Mouse (Mus musculus) frontal cortex, postnatal 36 days (tissue): ENCODE measurements around the gene Ngp.
"Not testable (repeated sequence)": the region's sequence is repeated elsewhere in the genome, so short reads cannot be mapped to it uniquely, and the experiment has no call there.

Experiments used
- DNase-seq, 2 experiments: peaks; one replicate each; pipeline ENCODE4 v3.0.0; 2022; ENCODE audit warnings: low spot score in 2 of 2

Gene Ngp

DNA sequence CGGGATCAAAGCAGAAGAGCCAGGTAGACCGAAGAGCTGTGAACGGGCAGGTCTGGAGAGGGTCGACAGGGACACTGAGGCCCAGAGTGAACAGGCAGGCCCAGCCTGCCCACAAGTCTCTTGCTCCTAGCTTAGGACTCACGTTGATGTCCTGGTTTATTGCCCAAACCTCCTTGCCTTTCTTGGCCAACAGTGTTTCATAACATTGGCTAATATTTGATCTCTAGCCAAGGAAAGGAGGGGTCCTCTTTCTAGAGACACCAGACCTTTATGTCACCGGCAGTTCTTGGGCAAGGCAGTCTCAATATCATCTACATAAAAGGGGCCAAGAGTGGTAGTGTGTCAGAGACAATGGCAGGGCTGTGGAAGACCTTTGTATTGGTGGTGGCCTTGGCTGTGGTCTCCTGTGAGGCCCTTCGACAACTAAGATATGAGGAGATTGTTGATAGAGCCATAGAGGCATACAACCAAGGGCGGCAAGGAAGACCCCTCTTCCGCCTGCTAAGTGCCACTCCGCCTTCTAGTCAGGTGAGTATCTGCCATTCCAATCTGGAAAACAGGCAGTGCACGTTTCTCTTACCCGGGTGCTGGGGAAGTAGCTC lies at the start of gene Ngp:
TSS of gene Ngp (plus strand) at position 237 of the 602 bp plus-strand sequence.
- no peak for DNase-seq

DNA sequence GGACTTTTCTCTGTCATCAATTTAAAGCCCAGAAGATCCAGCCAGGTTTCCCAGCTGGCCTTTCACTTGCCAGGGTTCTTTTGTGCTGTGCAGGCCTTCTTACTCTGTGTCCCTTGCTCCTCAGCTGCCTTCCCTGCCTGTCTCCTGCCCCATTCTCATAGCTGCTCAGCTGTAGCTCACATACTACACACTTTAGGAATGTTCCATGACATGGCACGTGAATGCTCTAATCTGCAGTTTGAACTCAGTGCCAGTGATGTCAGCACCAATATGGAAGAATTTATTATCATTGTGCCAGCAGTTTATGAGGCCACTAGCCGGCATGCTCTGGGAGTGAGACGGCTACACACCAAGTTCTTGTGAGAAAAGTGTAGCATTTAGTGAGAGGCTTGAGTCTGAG lies 49.7 kb upstream of the Ngp start:
- DNase-seq: no peak

DNA sequence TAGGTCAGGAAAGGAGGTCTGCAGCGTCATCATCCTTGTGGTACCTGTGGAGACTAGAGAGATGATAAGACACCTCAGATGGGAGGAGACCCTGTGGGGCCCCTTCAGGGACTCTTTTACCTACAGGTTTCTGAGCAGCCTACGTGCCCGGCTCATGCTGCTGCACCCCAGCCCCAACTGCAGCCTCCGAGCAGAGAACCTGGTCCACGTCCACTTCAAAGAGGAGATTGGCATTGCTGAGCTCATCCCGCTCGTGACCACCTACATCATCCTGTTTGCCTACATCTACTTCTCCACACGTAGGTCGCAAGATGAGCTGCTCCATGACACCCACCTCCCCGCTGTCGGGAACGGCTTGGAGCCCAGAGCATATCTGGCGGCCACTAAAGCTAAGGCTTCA lies 45.7 kb upstream of the Ngp start:
- no peak for DNase-seq

DNA sequence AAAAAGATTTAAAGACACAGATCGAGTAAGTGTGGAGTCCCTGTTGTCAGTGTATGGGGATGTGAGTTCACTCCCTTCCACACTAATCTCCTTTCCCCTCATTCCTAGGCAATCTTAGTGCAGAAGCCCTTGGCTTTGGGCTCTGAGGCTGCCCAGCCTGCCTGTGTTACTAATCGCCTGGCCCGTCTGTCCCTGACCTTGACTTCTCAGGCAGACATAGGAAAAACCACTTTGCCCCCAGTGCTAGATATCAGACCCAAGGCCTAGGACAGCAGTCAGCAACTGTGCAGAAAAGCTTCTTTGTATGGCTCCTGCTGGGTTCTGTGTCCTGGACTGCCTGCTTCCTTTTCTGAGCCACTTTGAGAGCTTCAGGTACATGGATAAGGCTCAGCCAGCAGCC lies 43.9 kb upstream of the Ngp start:
- no peak for DNase-seq

DNA sequence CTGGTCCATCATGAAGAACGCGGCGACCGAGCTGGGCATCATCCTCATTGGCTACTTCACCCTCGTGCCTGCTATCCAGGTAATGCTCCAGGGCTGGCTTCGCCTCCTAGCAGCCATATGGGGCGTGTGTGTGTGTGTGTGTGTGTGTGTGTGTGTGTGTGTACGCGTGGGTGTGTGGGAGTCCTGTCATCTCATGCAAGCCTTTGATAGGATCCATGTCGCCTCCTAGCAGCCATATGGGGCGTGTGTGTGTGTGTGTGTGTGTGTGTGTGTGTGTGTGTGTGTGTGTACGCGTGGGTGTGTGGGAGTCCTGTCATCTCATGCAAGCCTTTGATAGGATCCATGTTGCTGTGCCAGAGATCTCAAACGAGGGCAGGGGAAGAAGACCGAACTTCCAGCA lies 41.9 kb upstream of the Ngp start:
- DNase-seq: peak in 1 of 2 experiments; percentile 47

DNA sequence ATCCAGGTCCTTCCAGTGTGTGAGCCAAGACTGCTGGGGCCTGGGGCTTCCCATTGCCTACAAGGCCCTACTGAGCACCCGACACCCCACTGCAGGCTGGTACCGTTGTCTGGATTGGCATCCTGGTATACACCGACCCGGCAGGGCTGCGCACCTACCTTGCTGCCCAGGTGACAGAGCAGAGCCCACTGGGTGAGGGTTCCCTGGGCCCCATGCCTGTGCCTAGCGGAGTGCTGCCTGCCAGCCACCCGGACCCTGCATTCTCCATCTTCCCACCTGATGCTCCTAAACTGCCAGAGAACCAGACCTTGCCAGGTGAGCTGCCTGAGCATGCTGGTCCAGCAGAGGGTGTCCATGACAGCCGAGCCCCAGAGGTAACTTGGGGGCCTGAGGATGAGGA lies 40.2 kb upstream of the Ngp start:
- no peak for DNase-seq

DNA sequence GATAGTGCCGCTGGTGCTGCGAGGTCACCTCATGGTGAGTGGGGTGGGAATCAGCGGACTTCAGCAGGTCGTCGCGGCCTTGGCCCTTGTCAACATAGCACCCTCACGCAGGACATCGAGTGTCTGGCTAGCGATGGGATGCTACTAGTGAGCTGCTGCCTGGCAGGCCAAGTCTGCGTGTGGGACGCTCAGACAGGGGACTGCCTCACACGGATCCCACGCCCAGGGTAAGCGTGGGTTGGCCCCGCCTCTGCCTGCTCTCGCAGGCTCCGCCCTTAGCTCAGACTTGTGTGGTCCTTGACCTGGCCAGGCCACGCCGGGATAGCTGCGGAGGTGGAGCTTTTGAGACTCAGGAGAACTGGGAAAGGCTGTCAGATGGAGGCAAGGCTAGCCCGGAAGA lies 38.9 kb upstream of the Ngp start:
- DNase-seq: no peak

DNA sequence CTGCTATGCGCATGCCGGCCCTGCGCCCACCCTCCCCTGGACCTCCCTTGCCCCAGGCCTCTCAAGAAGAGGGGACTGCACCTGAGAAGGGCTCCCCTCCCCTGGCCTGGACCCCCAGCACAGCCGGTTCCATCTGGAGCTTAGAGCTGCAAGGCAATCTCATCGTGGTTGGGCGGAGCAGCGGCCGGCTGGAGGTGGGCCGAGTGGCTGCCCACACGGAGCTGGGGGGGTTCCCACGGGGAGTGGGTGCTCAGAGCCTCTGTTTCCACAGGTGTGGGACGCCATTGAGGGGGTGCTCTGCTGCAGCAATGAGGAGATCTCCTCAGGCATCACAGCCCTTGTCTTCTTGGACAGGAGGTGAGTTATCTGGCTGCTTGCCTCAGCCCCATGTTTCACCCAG lies 38.3 kb upstream of the Ngp start:
- DNase-seq: no peak

DNA sequence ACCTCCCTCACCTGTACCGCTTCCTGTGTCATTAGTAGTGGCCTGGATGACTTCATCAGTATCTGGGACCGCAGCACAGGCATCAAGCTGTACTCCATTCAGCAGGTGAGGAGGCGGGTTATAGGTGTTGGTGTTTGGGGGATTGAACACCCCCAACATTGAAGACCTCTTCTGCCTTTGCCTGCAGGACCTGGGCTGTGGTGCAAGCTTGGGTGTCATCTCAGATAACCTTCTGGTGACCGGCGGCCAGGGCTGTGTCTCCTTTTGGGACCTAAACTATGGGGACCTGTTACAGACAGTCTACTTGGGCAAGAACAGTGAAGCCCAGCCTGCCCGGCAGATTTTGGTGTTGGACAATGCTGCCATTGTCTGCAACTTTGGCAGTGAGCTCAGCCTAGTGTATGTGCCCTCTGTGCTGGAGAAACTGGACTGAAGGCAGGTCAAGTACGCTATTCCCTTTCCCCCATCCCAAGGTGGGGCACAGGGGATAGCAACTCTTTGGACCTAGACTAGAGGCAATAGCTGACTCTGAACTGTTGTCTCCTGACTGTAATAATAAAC lies 35.1 kb upstream of the Ngp start:
- DNase-seq: no peak

DNA sequence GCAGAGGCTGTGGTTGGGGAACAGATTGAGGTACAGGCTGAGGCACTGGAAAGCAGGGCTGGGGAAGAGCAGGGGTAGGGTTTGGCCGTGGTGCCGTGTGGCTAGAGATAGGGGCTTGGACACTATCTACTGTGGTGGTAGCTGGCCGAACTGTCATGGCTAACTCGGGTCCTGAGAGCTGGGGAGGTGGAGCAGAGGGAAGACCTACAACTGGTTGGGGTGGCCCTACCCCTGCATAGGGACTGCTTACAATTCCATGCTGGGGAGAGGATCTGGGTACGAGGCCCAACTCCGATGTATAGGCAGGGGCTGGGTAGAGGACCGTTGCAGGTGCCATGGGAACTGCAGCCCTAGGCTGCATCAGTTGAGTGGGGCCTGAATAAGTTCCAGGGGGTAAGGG lies 31.5 kb upstream of the Ngp start:
- no peak for DNase-seq

DNA sequence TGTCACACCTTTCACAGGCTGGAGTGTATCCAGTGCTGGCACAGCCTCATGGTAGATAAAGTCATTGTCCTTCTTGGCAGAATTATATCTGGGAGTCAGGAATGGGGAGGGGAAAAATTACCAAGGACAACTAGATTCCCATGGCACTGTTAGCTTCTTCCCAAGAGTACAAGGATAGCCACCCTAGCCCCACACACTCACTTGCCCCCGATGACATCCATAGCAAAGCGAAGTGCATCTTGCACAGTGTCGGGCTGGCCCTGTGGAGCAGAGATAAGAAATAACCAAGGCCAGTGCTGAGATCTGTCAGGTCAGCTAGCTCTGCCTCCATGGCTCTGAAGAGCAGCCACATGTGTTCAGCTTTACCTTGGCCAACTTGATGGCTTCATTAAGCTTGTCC lies 28.7 kb upstream of the Ngp start:
- DNase-seq: no peak

DNA sequence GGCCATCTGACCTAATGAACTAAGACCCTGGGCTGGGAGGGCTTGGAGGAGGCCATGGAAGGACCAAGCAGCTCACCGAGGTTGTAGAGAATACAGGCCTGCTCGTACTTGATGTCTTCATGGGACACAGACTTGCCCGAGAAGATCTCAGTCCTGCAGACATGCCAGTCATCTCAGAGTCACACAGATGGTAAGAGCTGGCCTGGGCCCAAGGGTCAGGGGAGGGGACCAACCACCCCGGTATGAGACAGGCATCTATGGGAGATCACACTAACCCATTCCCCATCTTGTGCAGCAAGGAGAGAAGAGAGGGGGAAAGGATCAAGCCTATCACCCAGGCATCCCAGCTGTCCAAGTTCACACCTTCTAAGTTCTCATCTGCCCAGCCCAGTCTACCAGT lies 26.3 kb upstream of the Ngp start:
- DNase-seq: no peak

DNA sequence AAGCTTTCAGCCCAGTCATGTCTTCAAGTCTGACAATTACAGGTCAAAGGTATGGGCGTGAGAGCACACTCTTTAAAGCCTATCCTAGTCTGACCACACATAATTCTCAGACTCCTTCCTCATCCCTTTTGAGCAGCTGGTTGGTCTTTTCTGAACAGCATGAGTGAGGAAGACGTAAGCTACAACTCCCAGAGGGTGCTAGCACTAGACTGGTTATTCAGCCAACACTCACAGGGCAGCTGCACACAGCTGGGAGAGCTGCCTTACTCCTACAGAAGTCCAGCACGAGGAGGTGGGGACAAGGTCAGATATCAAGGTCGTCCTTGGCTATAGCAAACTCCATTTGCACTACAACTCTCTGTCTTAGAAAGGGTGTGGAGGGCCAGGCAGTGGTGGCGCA lies 18.9 kb upstream of the Ngp start:
- DNase-seq: no peak

DNA sequence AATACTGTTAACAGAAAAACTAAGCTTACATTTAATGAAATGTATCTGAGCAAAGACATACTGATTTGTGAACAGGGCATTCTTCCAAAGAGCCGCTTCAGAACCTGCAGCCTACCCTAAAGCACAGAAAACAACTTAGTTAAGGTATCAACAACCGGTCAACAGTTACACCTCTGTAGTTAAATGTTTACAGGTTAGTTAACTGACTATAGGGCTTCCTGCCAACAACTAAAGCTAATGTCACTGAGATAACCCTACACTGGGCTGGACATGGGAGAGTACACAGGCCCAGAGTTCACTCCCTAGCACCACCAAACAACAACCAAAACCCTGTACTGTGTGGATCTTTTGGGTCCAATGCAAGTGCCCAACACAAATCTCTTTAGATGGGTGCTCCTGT lies 16.8 kb upstream of the Ngp start:
- no peak for DNase-seq

DNA sequence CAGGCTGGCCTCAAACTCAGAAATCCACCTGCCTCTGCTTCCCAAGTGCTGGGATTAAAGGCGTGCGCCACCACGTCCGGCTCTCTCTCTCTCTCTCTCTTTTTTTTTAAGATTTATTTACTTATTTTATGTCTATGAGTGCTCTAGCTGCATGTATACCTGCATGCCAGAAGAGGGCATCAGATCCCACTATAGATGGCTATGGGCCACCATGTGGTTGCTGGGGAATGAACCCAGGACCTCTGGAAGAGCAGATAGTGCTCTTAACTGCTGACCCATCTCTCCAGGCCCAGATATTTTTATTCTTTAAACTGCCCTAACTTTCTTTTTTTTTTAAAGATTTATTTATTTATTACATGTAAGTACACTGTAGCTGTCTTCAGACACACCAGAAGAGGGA lies 16.3 kb upstream of the Ngp start:
- DNase-seq: not testable (repeated sequence)

DNA sequence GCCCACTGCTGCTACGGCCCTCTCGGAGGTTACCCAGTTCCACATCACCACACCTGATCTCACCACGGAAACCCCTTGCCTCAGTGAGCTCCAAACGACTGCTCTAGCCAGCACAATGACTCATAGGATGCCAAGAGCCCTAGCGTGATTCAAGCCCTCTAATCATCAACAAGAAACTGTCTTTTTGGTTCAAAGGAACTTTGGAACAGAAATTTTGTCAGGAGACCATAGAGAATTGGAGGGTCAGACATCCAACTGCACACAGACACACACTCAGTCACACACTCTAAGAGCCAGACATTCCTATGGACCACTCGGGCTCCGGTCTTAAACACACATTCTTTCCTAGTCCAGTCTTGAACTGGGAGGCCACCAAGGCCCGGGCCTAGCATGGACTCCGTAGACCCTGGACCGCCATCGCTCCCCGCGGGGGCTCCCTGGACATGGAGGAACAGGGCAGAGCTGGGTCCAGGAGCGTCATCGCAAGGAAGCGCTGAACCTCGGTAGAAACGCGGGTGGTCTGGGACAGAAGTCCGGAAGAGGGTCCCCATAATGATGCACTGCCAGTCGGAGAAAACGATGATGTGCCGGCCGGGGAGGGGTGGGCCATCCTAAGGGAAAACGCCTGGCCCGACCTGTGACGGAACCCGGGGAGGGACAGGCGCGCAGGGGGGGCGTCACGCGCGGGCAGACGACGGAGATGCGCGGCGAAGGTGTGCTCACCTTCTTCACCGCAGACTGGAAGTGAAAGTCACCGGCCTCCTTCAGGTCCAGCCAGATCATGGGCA lies 12.0 kb upstream of the Ngp start:
- no peak for DNase-seq

DNA sequence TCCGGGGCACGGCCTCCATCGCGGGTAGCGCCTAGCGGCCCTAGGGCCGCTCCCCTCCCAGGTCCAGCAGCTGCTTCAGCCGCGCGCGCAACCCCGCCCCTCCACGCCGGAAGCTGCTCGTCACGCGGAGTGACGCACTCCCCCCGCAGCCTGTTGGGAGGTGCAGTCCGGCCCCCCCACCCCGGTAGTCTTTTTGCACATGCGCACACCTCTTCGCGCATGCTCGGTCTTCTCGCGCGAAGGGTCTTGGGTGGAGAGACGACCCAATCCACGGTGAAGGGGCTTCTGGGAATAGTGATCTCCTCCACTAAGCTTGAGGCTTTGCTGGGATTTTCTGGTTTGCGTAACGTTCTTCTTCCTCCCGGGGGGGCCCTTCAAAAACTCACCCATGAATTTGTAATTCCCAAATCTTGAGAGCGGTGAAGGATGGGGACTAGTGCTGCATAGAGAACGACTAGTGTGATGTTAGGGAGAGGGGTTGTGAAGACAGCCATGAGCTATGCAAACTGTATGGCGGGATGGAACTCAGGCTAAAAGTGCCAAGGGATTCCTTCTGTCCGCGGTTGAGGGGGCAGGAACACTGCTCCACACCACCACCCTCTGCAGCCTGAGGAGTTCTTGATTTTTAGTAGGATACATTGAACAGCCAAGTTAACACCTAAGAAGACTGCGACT lies 11.3 kb upstream of the Ngp start, which contains the start of gene Ptpn23:
TSS of gene Ptpn23 (minus strand) at position 115 of the 675 bp plus-strand sequence.
- peak; percentile 91 to 92 for DNase-seq

DNA sequence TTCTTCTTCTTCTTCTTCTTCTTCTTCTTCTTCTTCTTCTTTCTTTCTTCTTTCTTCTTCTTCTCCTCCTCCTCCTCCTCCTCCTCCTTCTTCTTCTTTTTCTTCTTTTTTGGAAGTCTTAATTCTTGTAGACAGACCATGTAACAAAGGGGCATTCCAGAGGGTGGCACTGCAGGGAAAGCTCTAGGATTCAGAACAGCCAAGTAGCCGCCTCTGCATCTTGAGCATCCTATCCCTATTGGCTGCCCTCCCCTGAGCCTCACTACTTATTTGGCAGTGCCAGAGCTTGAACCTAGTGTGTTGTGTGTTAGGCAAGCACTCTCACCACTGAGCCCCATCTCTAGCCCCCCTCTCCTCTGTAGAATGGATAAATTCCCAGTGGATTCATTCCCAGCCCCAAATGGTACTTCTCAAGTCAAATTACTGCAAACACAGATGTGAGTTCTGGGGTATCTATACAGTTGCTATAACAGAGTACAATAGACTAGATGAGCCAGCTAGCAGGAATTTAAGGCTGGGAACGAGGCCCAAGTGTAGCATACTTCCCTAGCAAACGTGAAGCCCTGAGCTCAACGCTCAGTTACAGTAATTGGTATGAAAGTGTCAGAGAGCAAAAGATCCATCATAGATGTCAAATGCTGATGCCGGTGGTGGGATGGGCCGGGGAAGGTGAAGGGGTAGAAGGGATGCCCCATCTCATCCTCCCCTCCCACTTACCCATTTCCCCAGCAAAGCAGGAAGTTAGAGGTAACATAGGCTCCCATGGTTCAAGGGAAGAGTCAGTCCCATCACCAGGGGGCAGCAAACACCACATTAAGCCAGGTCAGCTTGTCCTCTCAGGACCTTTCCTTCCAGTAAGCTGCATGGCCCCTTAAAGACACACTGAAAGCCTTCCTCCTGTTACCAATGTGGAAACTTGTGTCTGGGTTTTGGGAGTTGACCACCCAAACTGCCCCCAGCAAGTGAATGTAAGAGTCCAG lies 8.3 kb upstream of the Ngp start:
- peak; percentile 80 to 82 for DNase-seq

DNA sequence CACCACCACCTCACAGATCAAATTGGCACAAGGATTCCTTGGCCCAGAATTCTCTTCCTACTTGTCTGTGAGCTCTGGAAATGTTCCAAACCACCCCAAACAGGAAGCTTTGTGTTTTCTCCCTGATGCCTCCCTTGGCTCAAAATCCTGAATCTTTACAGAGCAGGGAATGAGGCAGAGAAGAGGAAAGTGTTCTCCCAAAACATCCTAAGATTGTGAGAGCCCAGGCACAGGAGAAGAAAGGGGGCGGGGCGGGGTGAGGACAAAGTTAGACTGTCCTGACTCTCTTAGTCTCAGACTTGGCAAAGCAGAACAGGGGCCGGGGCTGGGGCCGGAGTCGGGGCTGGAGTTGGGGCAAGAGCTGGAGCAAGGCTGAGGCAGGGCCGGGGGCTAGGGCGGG lies 6.6 kb upstream of the Ngp start:
- DNase-seq: no peak

DNA sequence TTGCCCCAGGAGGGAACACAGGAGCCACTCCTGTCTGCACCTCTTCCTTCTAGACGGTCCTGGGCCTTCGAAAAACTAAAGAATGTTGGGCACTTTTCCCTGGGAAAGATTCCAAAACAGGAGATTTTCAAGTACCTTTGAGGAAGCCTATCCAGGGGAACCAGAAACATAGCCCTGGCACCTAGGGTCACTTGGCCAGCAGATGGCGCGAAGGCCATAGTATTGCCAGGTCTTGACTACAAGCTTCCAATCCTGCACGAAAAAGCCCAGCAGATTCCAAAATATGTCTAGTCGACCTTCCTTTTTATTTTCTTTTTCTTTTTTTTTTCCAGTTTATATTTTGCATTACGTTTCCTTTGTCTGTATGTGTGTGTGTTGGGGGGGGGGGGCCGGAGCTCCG lies 5.8 kb upstream of the Ngp start:
- DNase-seq: no peak

DNA sequence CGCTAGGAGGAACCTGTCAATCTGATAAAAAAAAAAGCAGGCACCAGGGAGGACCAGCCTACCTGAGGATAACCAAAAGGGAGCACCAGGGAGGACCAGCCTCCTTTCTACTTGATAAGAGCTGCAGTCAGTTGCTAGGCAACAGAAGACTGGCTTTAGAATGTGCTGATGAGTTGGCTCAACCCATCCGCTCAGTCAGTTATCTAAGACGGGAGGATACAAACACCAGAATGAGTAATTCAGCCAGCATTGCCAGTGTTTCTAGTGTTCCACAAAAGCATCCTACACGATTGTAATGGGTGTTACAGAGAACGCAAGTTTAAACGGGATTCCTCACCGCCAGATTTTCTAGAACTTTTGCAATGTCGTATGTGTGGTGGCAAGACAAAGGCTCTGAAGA lies 11.7 kb downstream of the Ngp start:
- DNase-seq: peak; percentile 28 to 56

DNA sequence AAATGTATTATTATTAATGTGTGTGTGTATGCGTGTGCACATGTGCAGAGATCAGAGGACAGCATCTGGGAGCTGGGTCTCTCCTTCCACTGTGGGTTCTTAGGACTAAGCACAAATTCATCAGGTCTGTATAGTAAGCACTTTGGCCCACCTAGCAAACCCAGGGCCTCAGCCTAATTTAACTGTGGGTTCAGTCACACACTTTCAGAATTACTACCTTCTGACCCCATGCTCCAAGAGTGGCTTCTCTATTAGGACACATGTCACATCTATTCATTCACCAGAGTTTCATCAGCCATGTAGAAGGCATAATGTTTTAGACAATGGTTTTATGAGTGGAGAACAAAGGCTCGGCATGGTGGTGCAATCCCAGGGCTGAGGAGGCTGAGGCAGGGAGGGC lies 13.5 kb downstream of the Ngp start:
- no peak for DNase-seq
